Mouse (Mus musculus): ENCODE results near the gene Snx30. TPM values are rescaled to one million over a fixed set of nuclear protein-coding genes. Genes with fewer than 3 reads are reported as not detected.
A peak's percentile ranks its signal among the peaks of the same experiment; 100 is the strongest.
"Not testable (repeated sequence)": the region's sequence is repeated elsewhere in the genome, so short reads cannot be mapped to it uniquely, and the experiment has no call there.

Snx30 gene
- total RNA-seq, 1 experiment from 2014 or later: 28.8 TPM

GRCm38 (mm10) chr4:59789015-59789414 is 16.6 kb upstream of the Snx30 start:
- ATAC-seq (replicated peaks; ENCODE audit: low read depth, poor library complexity, severe bottlenecking): no peak

GRCm38 (mm10) chr4:59793626-59794025 is 12.0 kb upstream of the Snx30 start:
- ATAC-seq (replicated peaks; ENCODE audit: low read depth, poor library complexity, severe bottlenecking): not testable (repeated sequence)

- no peak for ATAC-seq (replicated peaks; ENCODE audit: low read depth, poor library complexity, severe bottlenecking)
Measured at GRCm38 (mm10) chr4:59794116-59794515, 11.5 kb upstream of the Snx30 start.

- ATAC-seq (replicated peaks; ENCODE audit: low read depth, poor library complexity, severe bottlenecking): peak; percentile 46
Measured at GRCm38 (mm10) chr4:59795788-59796455, 9.7 kb upstream of the Snx30 start.

GRCm38 (mm10) chr4:59800181-59800580 is 5.5 kb upstream of the Snx30 start:
- ATAC-seq (replicated peaks; ENCODE audit: low read depth, poor library complexity, severe bottlenecking): no peak

- no peak for ATAC-seq (replicated peaks; ENCODE audit: low read depth, poor library complexity, severe bottlenecking)
Measured at GRCm38 (mm10) chr4:59801489-59801888, 4.2 kb upstream of the Snx30 start, which contains the start of gene Inip. Gene Inip (minus strand): TSS chr4:59801589.

- ATAC-seq (replicated peaks; ENCODE audit: low read depth, poor library complexity, severe bottlenecking): no peak
Measured at GRCm38 (mm10) chr4:59802107-59802506, 3.5 kb upstream of the Snx30 start.

- ATAC-seq (replicated peaks; ENCODE audit: low read depth, poor library complexity, severe bottlenecking): peak; percentile 31
Measured at GRCm38 (mm10) chr4:59802792-59803191, 2.8 kb upstream of the Snx30 start.

GRCm38 (mm10) chr4:59803358-59803757 is 2.3 kb upstream of the Snx30 start:
- ATAC-seq (replicated peaks; ENCODE audit: low read depth, poor library complexity, severe bottlenecking): peak; percentile 61

GRCm38 (mm10) chr4:59804754-59805153 is 886 bp upstream of the Snx30 start:
- ATAC-seq (replicated peaks; ENCODE audit: low read depth, poor library complexity, severe bottlenecking): no peak

- peak; percentile 17; the same call in 1 of the 2 replicates for ATAC-seq (replicated peaks; ENCODE audit: low read depth, poor library complexity, severe bottlenecking)
Measured at GRCm38 (mm10) chr4:59805968-59806878, 583 bp downstream of the Snx30 start.

- no peak for ATAC-seq (replicated peaks; ENCODE audit: low read depth, poor library complexity, severe bottlenecking)
Measured at GRCm38 (mm10) chr4:59806879-59807195, 1.2 kb downstream of the Snx30 start.

- no peak for ATAC-seq (replicated peaks; ENCODE audit: low read depth, poor library complexity, severe bottlenecking)
Measured at GRCm38 (mm10) chr4:59807521-59807920, 1.9 kb downstream of the Snx30 start.

GRCm38 (mm10) chr4:59808396-59808795 is 2.8 kb downstream of the Snx30 start:
- ATAC-seq (replicated peaks; ENCODE audit: low read depth, poor library complexity, severe bottlenecking): peak; percentile 34

GRCm38 (mm10) chr4:59814094-59814493 is 8.5 kb downstream of the Snx30 start:
- ATAC-seq (replicated peaks; ENCODE audit: low read depth, poor library complexity, severe bottlenecking): no peak

GRCm38 (mm10) chr4:59815121-59815810 is 9.6 kb downstream of the Snx30 start:
- peak; percentile 52 for ATAC-seq (replicated peaks; ENCODE audit: low read depth, poor library complexity, severe bottlenecking)

GRCm38 (mm10) chr4:59816016-59816415 is 10.4 kb downstream of the Snx30 start:
- ATAC-seq (replicated peaks; ENCODE audit: low read depth, poor library complexity, severe bottlenecking): no peak

GRCm38 (mm10) chr4:59816477-59816876 is 10.8 kb downstream of the Snx30 start:
- no peak for ATAC-seq (replicated peaks; ENCODE audit: low read depth, poor library complexity, severe bottlenecking)

GRCm38 (mm10) chr4:59817790-59818189 is 12.2 kb downstream of the Snx30 start:
- ATAC-seq (replicated peaks; ENCODE audit: low read depth, poor library complexity, severe bottlenecking): no peak

- ATAC-seq (replicated peaks; ENCODE audit: low read depth, poor library complexity, severe bottlenecking): no peak
Measured at GRCm38 (mm10) chr4:59818498-59818897, 12.9 kb downstream of the Snx30 start.

GRCm38 (mm10) chr4:59819054-59819472 is 13.4 kb downstream of the Snx30 start:
- peak; percentile 20; the same call in 1 of the 2 replicates for ATAC-seq (replicated peaks; ENCODE audit: low read depth, poor library complexity, severe bottlenecking)
